Mouse (Mus musculus) lung, adult 2 months (tissue): ENCODE data around the gene Gpc6. TPM values are rescaled to one million over a fixed set of nuclear protein-coding genes. Genes with fewer than 3 reads are reported as not detected.

ENCODE experiments used
- DNase-seq: peaks from one replicate; pipeline ENCODE4 v3.0.0; 2022
- H3K4me1 ChIP-seq: fragments of 200-500 bp; 2 replicates; pipeline ENCODE4 v1.6.1; 2011; ENCODE audit warnings: low read length; ENCODE audit not compliant: control insufficient read depth, insufficient read depth
- H3K4me3 ChIP-seq: fragments of 200-500 bp; replicated peaks from 2 replicates; pipeline ENCODE3; 2011; ENCODE audit warnings: low read depth, mild to moderate bottlenecking, control low read depth, low read length; ENCODE audit errors: extremely low read depth
- CTCF ChIP-seq: fragments of 200-500 bp; IDR thresholded peaks from 2 replicates; pipeline ENCODE4 v1.5.1; 2011; ENCODE audit warnings: mild to moderate bottlenecking, low read length, control low read depth; ENCODE audit not compliant: insufficient read depth
- POLR2A ChIP-seq: fragments of 200-500 bp; IDR thresholded peaks from 2 replicates; pipeline ENCODE4 v1.6.1; 2011; ENCODE audit warnings: low read depth, mild to moderate bottlenecking, control low read depth, low read length, borderline replicate concordance; ENCODE audit errors: extremely low read depth
- WGBS: fragments of 180-500 bp; shearing (Covaris S2); methylation state at CpG from one replicate; pipeline ENCODE4 v1.1.7; 2018; 5-methylcytosine and 5-hydroxymethylcytosine counted together
- polyA plus RNA-seq: library from polyadenylated mRNA; depleted of rRNA; stranded (reverse); fragments of >200 nt; gene quantifications from 2 replicates; pipeline ENCODE4 v1.2.3, GENCODE M21; 2012

Gene Gpc6
- polyA plus RNA-seq, 1 experiment, result 2.4 TPM

GRCm38 (mm10) chr14:117603837-117604236 is 678.7 kb downstream of the Gpc6 start:
- Histone ChIP-seq H3K4me1 (no peaks in the 10 kb centered on the region), H3K4me3 (no peak overlapping the region)
- no peak for DNase-seq
- WGBS, result 50% methylated on average over 1 of the region's 1 CpGs
- no peak for TF ChIP-seq CTCF

- TF ChIP-seq POLR2A, result no peak
- TF ChIP-seq CTCF, result no peak
- no peak for DNase-seq
- H3K4me1 ChIP-seq, result no peaks in the 10 kb centered on the region
- no peak overlapping the region for H3K4me3 ChIP-seq
- 87% methylated on average over 2 of the region's 2 CpGs for WGBS
These were observed 680.6 kb downstream of the Gpc6 start for GRCm38 (mm10) chr14:117605750-117606149.

GRCm38 (mm10) chr14:117611113-117611512 is 686.0 kb downstream of the Gpc6 start:
- H3K4me3 ChIP-seq, result no peak overlapping the region
- DNase-seq, result no peak
- TF ChIP-seq POLR2A (no peak), CTCF (no peak)
- no peaks in the 10 kb centered on the region for H3K4me1 ChIP-seq
- 80% methylated on average over 3 of the region's 3 CpGs for WGBS

GRCm38 (mm10) chr14:117625100-117625710 is 700.1 kb downstream of the Gpc6 start:
- TF ChIP-seq POLR2A, result no peak
- no peak for TF ChIP-seq CTCF
- 33% methylated on average over 9 of the region's 9 CpGs for WGBS
- Histone ChIP-seq H3K4me1 (no peaks in the 10 kb centered on the region), H3K4me3 (no peak overlapping the region)
- DNase-seq, result peak; percentile 2

GRCm38 (mm10) chr14:117634238-117634940 is 709.3 kb downstream of the Gpc6 start:
- Histone ChIP-seq H3K4me3 (no peak overlapping the region), H3K4me1 (no peaks in the 10 kb centered on the region)
- TF ChIP-seq POLR2A, result no peak
- TF ChIP-seq CTCF, result no peak
- WGBS, result 87% methylated on average over 14 of the region's 14 CpGs
- no peak for DNase-seq

- 60% methylated on average over 2 of the region's 2 CpGs for WGBS
- TF ChIP-seq CTCF (no peak), POLR2A (no peak)
- Histone ChIP-seq H3K4me3 (no peak overlapping the region), H3K4me1 (no peaks in the 10 kb centered on the region)
- no peak for DNase-seq
These were observed 716.7 kb downstream of the Gpc6 start for GRCm38 (mm10) chr14:117641853-117642252.

- DNase-seq, result no peak
- TF ChIP-seq POLR2A (no peak), CTCF (no peak)
- H3K4me3 ChIP-seq, result no peak overlapping the region
- no peaks in the 10 kb centered on the region for H3K4me1 ChIP-seq
- WGBS, result 81% methylated on average over 1 of the region's 1 CpGs
These were observed 718.0 kb downstream of the Gpc6 start for GRCm38 (mm10) chr14:117643069-117643468.

GRCm38 (mm10) chr14:117648199-117648960 is 723.3 kb downstream of the Gpc6 start:
- Histone ChIP-seq H3K4me3 (no peak overlapping the region), H3K4me1 (no peaks in the 10 kb centered on the region)
- WGBS, result 45% methylated on average over 9 of the region's 9 CpGs
- no peak for TF ChIP-seq CTCF
- no peak for TF ChIP-seq POLR2A
- no peak for DNase-seq

- TF ChIP-seq POLR2A (no peak), CTCF (no peak)
- Histone ChIP-seq H3K4me1 (no peaks in the 10 kb centered on the region), H3K4me3 (no peak overlapping the region)
- DNase-seq, result no peak
- 92% methylated on average over 4 of the region's 4 CpGs for WGBS
These were observed 725.0 kb downstream of the Gpc6 start for GRCm38 (mm10) chr14:117650141-117650540.

GRCm38 (mm10) chr14:117651271-117651670 is 726.2 kb downstream of the Gpc6 start:
- 69% methylated on average over 4 of the region's 4 CpGs for WGBS
- Histone ChIP-seq H3K4me1 (no peaks in the 10 kb centered on the region), H3K4me3 (no peak overlapping the region)
- no peak for TF ChIP-seq POLR2A
- no peak for TF ChIP-seq CTCF
- no peak for DNase-seq
